Mouse (Mus musculus) erythroblast, embryonic 14.5 days (primary cell): ENCODE results near the gene Mtus2.

Experiments used
- GATA1 ChIP-seq: IDR thresholded peaks from 2 replicates; pipeline ENCODE4 v1.6.1; 2012; ENCODE audit warnings: low read length, inconsistent platforms, mixed read lengths
- TAL1 ChIP-seq: IDR thresholded peaks from 3 replicates; pipeline ENCODE4 v1.6.1; 2012; ENCODE audit warnings: low read length, inconsistent platforms, mixed read lengths

DNA sequence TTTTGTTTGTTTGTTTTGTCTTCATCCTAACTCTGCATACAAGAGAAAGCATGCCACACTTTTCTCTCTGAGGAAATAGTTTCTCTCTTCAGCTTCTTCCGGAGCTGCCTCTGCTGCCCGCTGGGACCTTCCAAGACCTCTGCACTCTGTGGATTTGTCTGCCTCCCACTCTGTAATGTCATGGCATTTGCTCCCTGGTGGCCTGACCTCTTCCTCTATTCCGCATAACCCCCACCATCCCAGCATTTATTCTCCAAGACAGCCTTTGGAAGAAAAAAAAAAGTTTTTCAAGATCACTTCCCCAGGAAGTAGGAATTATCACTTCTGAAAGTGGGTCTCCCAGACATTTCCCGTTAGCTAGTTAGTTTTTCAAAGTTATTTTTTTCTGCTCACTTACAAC is 218.0 kb downstream of the Mtus2 start:
- no peak for TF ChIP-seq GATA1
- TF ChIP-seq TAL1: no peak
